Mouse (Mus musculus): ENCODE measurements at regions not wholly inside any gene's neighbourhood (a gene's known extent, or its start where the extent isn't known, plus 50 kb on each side); places are given as distances from the start of the nearest gene placed in this dataset.

- no peak for DNase-seq (ENCODE audit: low spot score in 2 of 2)
Measured at GRCm38 (mm10) chr15:11574359-11574758, 174.9 kb upstream of the Tars start.

GRCm38 (mm10) chr15:11573496-11573895 is 174.0 kb upstream of the Tars start:
- DNase-seq (ENCODE audit: low spot score in 2 of 2): no peak

- no peak for DNase-seq (ENCODE audit: low spot score in 2 of 2)
Measured at GRCm38 (mm10) chr15:11572063-11572462, 172.6 kb upstream of the Tars start.

- DNase-seq (ENCODE audit: low spot score in 2 of 2): no peak
Measured at GRCm38 (mm10) chr15:11565503-11566031, 166.1 kb upstream of the Tars start.

GRCm38 (mm10) chr15:11552568-11552967 is 153.1 kb upstream of the Tars start:
- no peak for DNase-seq (ENCODE audit: low spot score in 2 of 2)

GRCm38 (mm10) chr15:11552110-11552509 is 152.6 kb upstream of the Tars start:
- DNase-seq (ENCODE audit: low spot score in 2 of 2): no peak

- no peak for DNase-seq (ENCODE audit: low spot score in 2 of 2)
Measured at GRCm38 (mm10) chr15:11539485-11539884, 140.0 kb upstream of the Tars start.

GRCm38 (mm10) chr15:11536076-11536620 is 136.7 kb upstream of the Tars start:
- no peak for DNase-seq (ENCODE audit: low spot score in 2 of 2)

- DNase-seq (ENCODE audit: low spot score in 2 of 2): no peak
Measured at GRCm38 (mm10) chr15:11534404-11535251, 135.2 kb upstream of the Tars start.

GRCm38 (mm10) chr15:11533616-11534015 is 134.2 kb upstream of the Tars start:
- DNase-seq (ENCODE audit: low spot score in 2 of 2): no peak

- no peak for DNase-seq (ENCODE audit: low spot score in 2 of 2)
Measured at GRCm38 (mm10) chr15:11533002-11533610, 133.6 kb upstream of the Tars start.

GRCm38 (mm10) chr15:11532536-11532935 is 133.1 kb upstream of the Tars start:
- no peak for DNase-seq (ENCODE audit: low spot score in 2 of 2)

- no peak for DNase-seq (ENCODE audit: low spot score in 2 of 2)
Measured at GRCm38 (mm10) chr15:11529819-11530810, 130.7 kb upstream of the Tars start.

GRCm38 (mm10) chr15:11524337-11525106 is 125.1 kb upstream of the Tars start:
- no peak for DNase-seq (ENCODE audit: low spot score in 2 of 2)

- DNase-seq (ENCODE audit: low spot score in 2 of 2): no peak
Measured at GRCm38 (mm10) chr15:11518565-11518964, 119.1 kb upstream of the Tars start.

GRCm38 (mm10) chr15:11517892-11518291 is 118.4 kb upstream of the Tars start:
- no peak for DNase-seq (ENCODE audit: low spot score in 2 of 2)

- no peak for DNase-seq (ENCODE audit: low spot score in 2 of 2)
Measured at GRCm38 (mm10) chr15:11505076-11505639, 105.7 kb upstream of the Tars start.

GRCm38 (mm10) chr15:11496436-11496835 is 97.0 kb upstream of the Tars start:
- no peak for DNase-seq (ENCODE audit: low spot score in 2 of 2)

- no peak for DNase-seq (ENCODE audit: low spot score in 2 of 2)
Measured at GRCm38 (mm10) chr15:11489116-11489515, 89.7 kb upstream of the Tars start.

- no peak for DNase-seq (ENCODE audit: low spot score in 2 of 2)
Measured at GRCm38 (mm10) chr15:11487268-11487783, 87.9 kb upstream of the Tars start.

All from left cerebral cortex, adult 18-20 months (tissue).